In genomic region chr10:116982526-116982925, GRCm38 (mm10) we compare ENCODE assay signal across 31 mouse cellular contexts. TPM values are rescaled to one million over a fixed set of nuclear protein-coding genes. Genes with fewer than 3 reads are reported as not detected.
"Had no signal": no experiment of that assay in that cellular context is flagged by ENCODE, and none has a peak within 500 bp of the region (broad histone marks: within the 10 kb centered on the region; RNA-seq: fewer than 3 reads in every experiment).

No protein-coding gene starts in this region.

- H3K27ac ChIP-seq: kidney, embryonic 15.5 days; left cerebral cortex, adult 2 months; liver, embryonic 13.5 days; neural tube, embryonic 13.5 days; stomach, postnatal 0 days had no signal

- H3K27me3 ChIP-seq: kidney, embryonic 15.5 days; liver, embryonic 13.5 days; neural tube, embryonic 13.5 days had no signal

- H3K36me3 ChIP-seq: kidney, embryonic 15.5 days; liver, embryonic 13.5 days; neural tube, embryonic 13.5 days had no signal

- H3K4me2 ChIP-seq: kidney, embryonic 15.5 days; liver, embryonic 13.5 days; midbrain, embryonic 11.5 days; neural tube, embryonic 13.5 days had no signal

- H3K9ac ChIP-seq: kidney, embryonic 15.5 days; liver, embryonic 13.5 days; neural tube, embryonic 13.5 days had no signal

- H3K4me1 ChIP-seq: liver, embryonic 13.5 days had no signal

- DNase-seq: kidney, adult 18-20 months; kidney, postnatal 10 days; kidney, postnatal 36 days; layer of hippocampus, postnatal 36 days; liver, embryonic 13.5 days; lung, adult 2 months; lung, postnatal 14 days; lung, postnatal 4 days; midbrain, embryonic 14.5 days; thymus, adult 2 months; thymus, postnatal 14 days had no signal

- H3K4me3 ChIP-seq: kidney, embryonic 15.5 days; left cerebral cortex, adult 2 months; liver, embryonic 13.5 days; neural tube, embryonic 13.5 days had no signal

- H3K9me3 ChIP-seq: kidney, embryonic 15.5 days; liver, embryonic 13.5 days; neural tube, embryonic 13.5 days had no signal

RNA-seq across cellular contexts. Expression of gene Best3, which starts 3.6 kb away (rescaled TPM):
- total RNA-seq: liver, adult 2 months; megakaryocyte progenitor cell, adult 5-6 weeks; megakaryocyte-erythroid progenitor cell, adult 5-6 weeks; neutrophil, adult 5-6 weeks had no signal
- polyA plus RNA-seq: liver, adult 2 months; midbrain, embryonic 11.5 days; neural tube, embryonic 13.5 days; stomach, embryonic 14.5 days had no signal

RNA-seq across cellular contexts. Expression of gene Gm10271, which starts 10.1 kb away (rescaled TPM):
- total RNA-seq: layer of hippocampus, adult 8-10 months; layer of hippocampus, postnatal 10 days; layer of hippocampus, postnatal 36 days; left cerebral cortex, adult 2 months; left cerebral cortex, postnatal 10 days; left cerebral cortex, postnatal 36 days; liver, adult 2 months; megakaryocyte progenitor cell, adult 5-6 weeks; megakaryocyte-erythroid progenitor cell, adult 5-6 weeks; neutrophil, adult 5-6 weeks had no signal
- polyA plus RNA-seq: kidney, embryonic 15.5 days; limb, embryonic 11.5 days; limb, embryonic 14.5 days; liver, adult 2 months; liver, embryonic 13.5 days; liver, embryonic 16.5 days; lung, adult 2 months; lung, embryonic 16.5 days; midbrain, embryonic 11.5 days; midbrain, embryonic 14.5 days; neural tube, embryonic 13.5 days; small intestine, adult 2 months; spleen, adult 2 months; stomach, embryonic 14.5 days; stomach, postnatal 0 days; thymus, adult 2 months had no signal
